Mouse (Mus musculus) liver, postnatal 0 days (tissue): ENCODE measurements at regions not wholly inside any gene's neighbourhood (a gene's known extent, or its start where the extent isn't known, plus 50 kb on each side); places are given as distances from the start of the nearest gene placed in this dataset.
"Not testable (repeated sequence)": the region's sequence is repeated elsewhere in the genome, so short reads cannot be mapped to it uniquely, and the experiment has no call there.

Source experiments
- ATAC-seq: fragments of 200-750 bp; cut with Nextera tagmentation; 2 replicates; pipeline ENCODE4 v1.8.0; 2017; ENCODE audit warnings: mild to moderate bottlenecking, moderate library complexity
- DNase-seq: peaks from one replicate; pipeline ENCODE4 v3.0.0-alpha.2; 2016
- H3K27ac ChIP-seq: fragments of 300-500 bp; sonication (generic); 2 replicates; pipeline ENCODE4 v1.5.1; 2014; ENCODE audit warnings: antibody characterized with exemption, moderate library complexity, mild to moderate bottlenecking, low read depth
- H3K27me3 ChIP-seq: fragments of 300-500 bp; sonication (generic); 2 replicates; pipeline ENCODE4 v1.6.1; 2014; ENCODE audit warnings: low read length, control low read depth, mixed read lengths; ENCODE audit not compliant: insufficient read depth
- H3K36me3 ChIP-seq: fragments of 300-500 bp; sonication (generic); replicated peaks from 2 replicates; pipeline ENCODE4 v1.6.1; 2014; ENCODE audit warnings: mild to moderate bottlenecking, control low read depth, low read length, moderate library complexity, mixed read lengths; ENCODE audit not compliant: insufficient read depth
- H3K4me1 ChIP-seq: fragments of 300-500 bp; sonication (generic); 2 replicates; pipeline ENCODE4 v1.6.1; 2014; ENCODE audit warnings: antibody characterized with exemption, mild to moderate bottlenecking, control low read depth; ENCODE audit not compliant: insufficient read depth
- H3K4me2 ChIP-seq: fragments of 300-500 bp; sonication (generic); 2 replicates; pipeline ENCODE4 v1.6.1; 2014; ENCODE audit warnings: low read depth, mild to moderate bottlenecking, low read length, moderate library complexity, mixed read lengths
- H3K4me3 ChIP-seq: fragments of 300-500 bp; sonication (generic); 2 replicates; pipeline ENCODE4 v1.5.1; 2014; ENCODE audit warnings: low read depth, low read length
- H3K9ac ChIP-seq: fragments of 300-500 bp; sonication (generic); replicated peaks from 2 replicates; pipeline ENCODE4 v1.6.1; 2014; ENCODE audit warnings: mild to moderate bottlenecking, moderate library complexity
- H3K9me3 ChIP-seq: fragments of 300-500 bp; sonication (generic); 2 replicates; pipeline ENCODE4 v1.6.1; 2016; ENCODE audit warnings: mild to moderate bottlenecking, control low read depth, low read length, mixed read lengths
- CTCF ChIP-seq: sonication (generic); IDR thresholded peaks from 2 replicates; pipeline ENCODE4 v1.5.1; 2016; ENCODE audit warnings: antibody characterized with exemption, low read depth
- EP300 ChIP-seq: IDR thresholded peaks from 2 replicates; pipeline ENCODE4 v1.6.1; 2016; ENCODE audit warnings: antibody characterized with exemption, low read depth, mild to moderate bottlenecking
- WGBS: fragments of 180-500 bp; shearing (Covaris S2); extraction: QIAGEN DNeasy Blood & Tissue Kit; methylation state at CpG from one replicate; pipeline ENCODE4 v1.1.7; 2014; ENCODE audit not compliant: insufficient replicate concordance; 5-methylcytosine and 5-hydroxymethylcytosine counted together

- H3K36me3 ChIP-seq, H3K27me3 ChIP-seq, H3K4me2 ChIP-seq, H3K9ac ChIP-seq, H3K4me1 ChIP-seq, H3K27ac ChIP-seq, H3K9me3 ChIP-seq, H3K4me3 ChIP-seq, DNase-seq, ATAC-seq: not testable (repeated sequence)
- 70% methylated on average over 2 of the region's 2 CpGs for WGBS
Measured at GRCm38 (mm10) chr1:14688041-14688440, 1405.1 kb downstream of the 4930444P10Rik start.

- Histone ChIP-seq H3K4me1 (no peaks in the 10 kb centered on the region), H3K27ac (no peak overlapping the region), H3K27me3 (no peaks in the 10 kb centered on the region), H3K9ac (no peak overlapping the region), H3K36me3 (no peaks in the 10 kb centered on the region), H3K9me3 (no peaks in the 10 kb centered on the region), H3K4me2 (no peak overlapping the region), H3K4me3 (no peak overlapping the region)
- 25% methylated on average over 2 of the region's 2 CpGs for WGBS
- TF ChIP-seq CTCF (peak; percentile 34; the same call in 1 of the 2 replicates), EP300 (no peak)
- no peak for ATAC-seq
- no peak for DNase-seq
Measured at GRCm38 (mm10) chr1:14686172-14686571, 1407.0 kb downstream of the 4930444P10Rik start.

GRCm38 (mm10) chr1:14680443-14680842, 1412.7 kb downstream of the 4930444P10Rik start:
- no peak for TF ChIP-seq EP300
- no peak for TF ChIP-seq CTCF

GRCm38 (mm10) chr1:14672393-14672999, 1420.6 kb downstream of the 4930444P10Rik start:
- Histone ChIP-seq H3K9me3 (no peaks in the 10 kb centered on the region), H3K27me3 (no peaks in the 10 kb centered on the region), H3K9ac (no peak overlapping the region), H3K27ac (no peak overlapping the region), H3K4me2 (no peak overlapping the region), H3K4me3 (no peak overlapping the region), H3K36me3 (no peaks in the 10 kb centered on the region), H3K4me1 (no peaks in the 10 kb centered on the region)
- DNase-seq (no peak), ATAC-seq (no peak)
- TF ChIP-seq EP300 (no peak), CTCF (no peak)
- WGBS = 59% methylated on average over 6 of the region's 6 CpGs

More at GRCm38 (mm10) chr1:14680443-14680842, 1412.7 kb downstream of the 4930444P10Rik start:
- Histone ChIP-seq H3K27me3 (no peaks in the 10 kb centered on the region), H3K36me3 (no peaks in the 10 kb centered on the region), H3K4me2 (no peak overlapping the region), H3K9me3 (no peaks in the 10 kb centered on the region), H3K27ac (no peak overlapping the region), H3K9ac (no peak overlapping the region), H3K4me1 (no peaks in the 10 kb centered on the region), H3K4me3 (no peak overlapping the region)
- ATAC-seq (no peak), DNase-seq (no peak)
- 40% methylated on average over 3 of the region's 3 CpGs for WGBS

- ATAC-seq = no peak
- DNase-seq = no peak
- Histone ChIP-seq H3K36me3 (no peaks in the 10 kb centered on the region), H3K4me2 (no peak overlapping the region), H3K4me3 (no peak overlapping the region), H3K27ac (no peak overlapping the region), H3K27me3 (no peaks in the 10 kb centered on the region), H3K9ac (no peak overlapping the region), H3K4me1 (no peaks in the 10 kb centered on the region), H3K9me3 (no peaks in the 10 kb centered on the region)
- TF ChIP-seq EP300 (no peak), CTCF (no peak)
- WGBS = 72% methylated on average over 6 of the region's 6 CpGs
Measured at GRCm38 (mm10) chr1:14662706-14663312, 1430.3 kb downstream of the 4930444P10Rik start.

- H3K27ac ChIP-seq = no peak overlapping the region
- DNase-seq (no peak), ATAC-seq (no peak)
- H3K9ac ChIP-seq = no peak overlapping the region
- H3K4me1 ChIP-seq = no peaks in the 10 kb centered on the region
- no peak overlapping the region for H3K4me3 ChIP-seq
- H3K4me2 ChIP-seq = no peak overlapping the region
- no peak for TF ChIP-seq CTCF
- TF ChIP-seq EP300 = no peak
- no peaks in the 10 kb centered on the region for H3K27me3 ChIP-seq
- no peaks in the 10 kb centered on the region for H3K9me3 ChIP-seq
- WGBS = 26% methylated on average over 2 of the region's 2 CpGs
- H3K36me3 ChIP-seq = no peaks in the 10 kb centered on the region
Measured at GRCm38 (mm10) chr1:14661854-14662253, 1431.3 kb downstream of the 4930444P10Rik start.
